Mouse (Mus musculus) C2C12 (cell line): ENCODE data around the gene Prkg1.

Experiments used
- CEBPB ChIP-seq: IDR thresholded peaks from one replicate; pipeline ENCODE4 v1.6.1; 2011; ENCODE audit warnings: low read depth, mild to moderate bottlenecking, control low read depth, moderate library complexity
- CTCF ChIP-seq: IDR thresholded peaks from one replicate; pipeline ENCODE4 v1.5.1; 2011; ENCODE audit not compliant: control insufficient read depth, insufficient read depth, insufficient read length
- MAX ChIP-seq: IDR thresholded peaks from one replicate; pipeline ENCODE4 v1.6.1; 2011; ENCODE audit warnings: mild to moderate bottlenecking, control low read depth
- MYOG ChIP-seq: IDR thresholded peaks from one replicate; pipeline ENCODE4 v1.6.1; 2011; ENCODE audit not compliant: control insufficient read depth, insufficient read length; ENCODE audit errors: extremely low read depth
- USF1 ChIP-seq: IDR thresholded peaks from one replicate; pipeline ENCODE4 v1.6.1; 2011; ENCODE audit warnings: low read depth, mild to moderate bottlenecking, control low read depth, moderate library complexity

DNA sequence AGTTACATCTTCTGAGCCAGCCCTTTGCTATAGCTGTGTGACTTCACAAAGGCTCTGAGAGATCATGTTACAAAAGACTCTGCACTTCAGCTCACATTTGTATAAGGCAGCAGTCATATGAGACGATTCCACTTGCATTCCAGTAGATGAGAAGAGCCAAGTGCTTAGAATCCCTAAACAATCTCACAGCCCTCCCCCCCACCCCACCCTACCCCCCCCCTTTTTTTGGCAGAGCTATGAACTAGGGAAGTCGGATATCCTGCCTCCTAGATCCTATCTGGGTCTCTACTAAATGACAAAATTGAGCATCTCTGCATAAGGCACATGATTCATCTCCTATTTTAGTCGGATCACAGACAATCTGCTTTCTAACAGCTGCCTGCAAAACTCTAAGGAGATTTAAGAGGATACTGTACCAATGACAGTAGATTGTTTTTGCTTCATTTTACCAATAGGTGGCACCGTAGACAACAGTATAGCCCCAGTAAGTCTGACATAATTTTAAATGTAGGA is 921.7 kb downstream of the Prkg1 start:
- TF ChIP-seq CTCF (no peak), CEBPB (no peak), USF1 (no peak), MAX (no peak), MYOG (no peak)
